Mouse (Mus musculus) erythroid progenitor cell, adult 5-6 weeks (primary cell): ENCODE data around the gene Sema5a. TPM values are rescaled to one million over a fixed set of nuclear protein-coding genes. Genes with fewer than 3 reads are reported as not detected.

ENCODE experiments used
- ATAC-seq: replicated peaks from 2 replicates; pipeline ENCODE4 v1.8.0; 2016; ENCODE audit warnings: moderate number of reproducible peaks, mild to moderate bottlenecking, moderate TSS enrichment, inconsistent platforms; ENCODE audit not compliant: poor library complexity, low FRiP score, severe bottlenecking
- total RNA-seq, 2 experiments: library from RNA; stranded (forward) in 1 of 2; stranded (reverse) in 1 of 2; fragments of 150-400 nt in 1 of 2; fragments of 186-747, 209-891 nt in 1 of 2; gene quantifications; 2 replicates each; pipeline versions ENCODE4 v1.2.3 to v1.2.4; 2015 to 2017; ENCODE audit warnings: low replicate concordance in 2 of 2

Gene Sema5a
- total RNA-seq, 2 experiments from 2014 or later, result not detected

- ATAC-seq, result no peak
These were observed 96.8 kb downstream of the Sema5a start for GRCm38 (mm10) chr15:32341423-32341822.

- no peak for ATAC-seq
These were observed 98.9 kb downstream of the Sema5a start for GRCm38 (mm10) chr15:32343544-32343943.

- no peak for ATAC-seq
These were observed 102.7 kb downstream of the Sema5a start for GRCm38 (mm10) chr15:32347315-32347714.

- no peak for ATAC-seq
These were observed 104.7 kb downstream of the Sema5a start for GRCm38 (mm10) chr15:32349276-32349675.

GRCm38 (mm10) chr15:32352995-32353394, 108.4 kb downstream of the Sema5a start:
- no peak for ATAC-seq

- no peak for ATAC-seq
These were observed 108.9 kb downstream of the Sema5a start for GRCm38 (mm10) chr15:32353513-32353912.

- ATAC-seq, result no peak
These were observed 112.2 kb downstream of the Sema5a start for GRCm38 (mm10) chr15:32356805-32357204.

GRCm38 (mm10) chr15:32367841-32368240, 123.2 kb downstream of the Sema5a start:
- no peak for ATAC-seq

GRCm38 (mm10) chr15:32370914-32371313, 126.3 kb downstream of the Sema5a start:
- no peak for ATAC-seq

GRCm38 (mm10) chr15:32371385-32371784, 126.8 kb downstream of the Sema5a start:
- ATAC-seq, result no peak

GRCm38 (mm10) chr15:32376326-32376725, 131.7 kb downstream of the Sema5a start:
- ATAC-seq, result no peak

- no peak for ATAC-seq
These were observed 133.2 kb downstream of the Sema5a start for GRCm38 (mm10) chr15:32377781-32378180.

- no peak for ATAC-seq
These were observed 135.7 kb downstream of the Sema5a start for GRCm38 (mm10) chr15:32380311-32380710.

- ATAC-seq, result no peak
These were observed 138.4 kb downstream of the Sema5a start for GRCm38 (mm10) chr15:32382930-32383481.

GRCm38 (mm10) chr15:32396241-32396890, 151.8 kb downstream of the Sema5a start:
- ATAC-seq, result no peak

GRCm38 (mm10) chr15:32397064-32397463, 152.5 kb downstream of the Sema5a start:
- ATAC-seq, result no peak

- ATAC-seq, result no peak
These were observed 154.1 kb downstream of the Sema5a start for GRCm38 (mm10) chr15:32398721-32399120.

GRCm38 (mm10) chr15:32401909-32402527, 157.4 kb downstream of the Sema5a start:
- ATAC-seq, result no peak

- no peak for ATAC-seq
These were observed 158.7 kb downstream of the Sema5a start for GRCm38 (mm10) chr15:32403321-32403720.

GRCm38 (mm10) chr15:32406436-32406835, 161.8 kb downstream of the Sema5a start:
- ATAC-seq, result no peak

- ATAC-seq, result no peak
These were observed 163.2 kb downstream of the Sema5a start for GRCm38 (mm10) chr15:32407766-32408165.
